Mouse (Mus musculus) intestine, embryonic 14.5 days (tissue): ENCODE results near the gene Nudt8. TPM values are rescaled to one million over a fixed set of nuclear protein-coding genes. Genes with fewer than 3 reads are reported as not detected.
"Not testable (repeated sequence)": the region's sequence is repeated elsewhere in the genome, so short reads cannot be mapped to it uniquely, and the experiment has no call there.

Experiments used
- ATAC-seq: fragments of 200-750 bp; cut with Nextera tagmentation; replicated peaks from 2 replicates; pipeline ENCODE4 v1.8.0; 2017; ENCODE audit warnings: low read depth, moderate number of reproducible peaks, moderate TSS enrichment, moderate library complexity; ENCODE audit not compliant: low FRiP score, low TSS enrichment
- DNase-seq: peaks from one replicate; pipeline ENCODE4 v3.0.0-alpha.2; 2018; ENCODE audit warnings: low spot score
- H3K27ac ChIP-seq: fragments of 300-500 bp; sonication (generic); 2 replicates; pipeline ENCODE4 v1.5.1; 2014; ENCODE audit warnings: low read depth, mild to moderate bottlenecking, control low read depth
- H3K27me3 ChIP-seq: fragments of 300-500 bp; sonication (generic); replicated peaks from 2 replicates; pipeline ENCODE4 v1.6.1; 2014; ENCODE audit warnings: low read length, control low read depth; ENCODE audit not compliant: control insufficient read depth, insufficient read depth
- H3K36me3 ChIP-seq: fragments of 300-500 bp; sonication (generic); 2 replicates; pipeline ENCODE4 v1.6.1; 2014; ENCODE audit warnings: low read length, control low read depth; ENCODE audit not compliant: control insufficient read depth, insufficient read depth
- H3K4me1 ChIP-seq: fragments of 300-500 bp; sonication (generic); replicated peaks from 2 replicates; pipeline ENCODE4 v1.6.1; 2014; ENCODE audit warnings: low read length, control low read depth, mixed read lengths; ENCODE audit not compliant: control insufficient read depth, insufficient read depth
- H3K4me2 ChIP-seq: fragments of 300-500 bp; sonication (generic); 2 replicates; pipeline ENCODE4 v1.6.1; 2014; ENCODE audit warnings: low read length
- H3K4me3 ChIP-seq: fragments of 300-500 bp; sonication (generic); 2 replicates; pipeline ENCODE4 v1.5.1; 2014; ENCODE audit warnings: low read depth, low read length, control low read depth, mixed read lengths
- H3K9ac ChIP-seq: fragments of 300-500 bp; sonication (generic); 2 replicates; pipeline ENCODE4 v1.6.1; 2014; ENCODE audit warnings: mild to moderate bottlenecking, low read length
- H3K9me3 ChIP-seq: fragments of 300-500 bp; sonication (generic); 2 replicates; pipeline ENCODE4 v1.6.1; 2016; ENCODE audit warnings: low read length, control low read depth; ENCODE audit not compliant: control insufficient read depth
- WGBS: fragments of 180-500 bp; shearing (Covaris S2); extraction: QIAGEN DNeasy Blood & Tissue Kit; methylation state at CpG from one replicate; pipeline ENCODE4 v1.1.7; 2014; 5-methylcytosine and 5-hydroxymethylcytosine counted together
- polyA plus RNA-seq: library from polyadenylated mRNA; unstranded; fragments of >200 nt; fragmentation: Nextera tagmentation; extraction: Ambion mirVana; gene quantifications from 2 replicates; pipeline ENCODE4 v1.2.1, GENCODE M21; 2014

Nudt8 gene
- polyA plus RNA-seq, 1 experiment from 2014 or later, result 42.7 TPM

- no peak for DNase-seq
- Histone ChIP-seq H3K36me3 (no peaks in the 10 kb centered on the region), H3K4me2 (no peak overlapping the region), H3K9ac (no peak overlapping the region), H3K27ac (no peak overlapping the region), H3K4me3 (no peak overlapping the region), H3K4me1 (no peaks in the 10 kb centered on the region), H3K9me3 (no peaks in the 10 kb centered on the region), H3K27me3 (no peaks in the 10 kb centered on the region)
- 78% methylated on average over 5 of the region's 5 CpGs for WGBS
- ATAC-seq, result no peak
These were observed 40.2 kb upstream of the Nudt8 start for GRCm38 (mm10) chr19:3960211-3960610.

DNA sequence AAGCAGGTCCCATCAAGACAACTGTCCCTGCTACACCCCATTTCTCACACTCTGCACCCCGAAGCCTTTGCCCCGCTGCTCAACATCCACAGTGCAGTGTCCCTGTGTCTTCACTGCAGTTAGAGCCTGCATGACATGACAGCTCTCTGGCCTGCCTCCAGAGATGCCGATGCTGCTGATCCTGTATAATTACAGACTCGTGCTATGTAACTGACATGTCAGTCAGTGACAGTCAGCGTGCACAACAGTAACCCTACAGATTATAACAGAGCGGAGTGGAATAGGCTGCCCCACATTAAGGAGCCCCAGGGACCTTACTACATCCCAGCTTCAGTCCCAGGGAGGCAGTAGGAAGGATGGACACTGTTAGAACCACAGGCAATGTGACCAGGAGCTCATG, 38.6 kb upstream of the Nudt8 start:
- DNase-seq, H3K4me1 ChIP-seq, H3K27ac ChIP-seq, H3K27me3 ChIP-seq, H3K36me3 ChIP-seq, H3K9me3 ChIP-seq, H3K9ac ChIP-seq, ATAC-seq, H3K4me2 ChIP-seq, H3K4me3 ChIP-seq: not testable (repeated sequence)
- WGBS, result 89% methylated on average over 6 of the region's 6 CpGs

DNA sequence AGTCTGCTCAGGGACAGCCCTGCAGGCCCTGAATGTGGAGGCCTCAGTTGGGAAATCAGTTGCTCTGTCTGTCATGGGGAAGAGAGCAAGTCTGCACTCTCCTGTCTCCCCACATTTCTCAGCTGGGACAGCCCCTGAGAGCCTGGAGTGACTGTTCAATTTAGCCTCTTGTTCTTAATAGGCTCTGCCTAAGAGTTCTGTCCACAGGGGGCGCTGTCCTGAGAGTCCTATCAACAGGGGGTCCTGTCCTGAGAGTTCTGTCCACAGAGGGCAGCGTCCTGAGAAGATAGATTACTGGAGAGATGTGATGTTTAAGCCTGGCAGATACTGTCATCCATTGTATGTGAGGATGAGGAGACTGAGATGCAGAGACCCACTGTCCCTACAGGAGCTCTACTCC, 37.9 kb upstream of the Nudt8 start:
- Histone ChIP-seq H3K4me2 (no peak overlapping the region), H3K27me3 (no peaks in the 10 kb centered on the region), H3K4me3 (no peak overlapping the region), H3K27ac (no peak overlapping the region), H3K4me1 (no peaks in the 10 kb centered on the region), H3K9me3 (no peaks in the 10 kb centered on the region), H3K36me3 (no peaks in the 10 kb centered on the region), H3K9ac (no peak overlapping the region)
- ATAC-seq (no peak), DNase-seq (no peak)
- 16% methylated on average over 2 of the region's 2 CpGs for WGBS

GRCm38 (mm10) chr19:3964030-3964429, 36.4 kb upstream of the Nudt8 start:
- no peaks in the 10 kb centered on the region for H3K4me1 ChIP-seq
- no peaks in the 10 kb centered on the region for H3K27me3 ChIP-seq
- H3K4me3 ChIP-seq, result no peak overlapping the region
- 76% methylated on average over 4 of the region's 4 CpGs for WGBS
- H3K4me2 ChIP-seq, result no peak overlapping the region
- no peak overlapping the region for H3K9ac ChIP-seq
- no peak overlapping the region for H3K27ac ChIP-seq
- H3K9me3 ChIP-seq, result no peaks in the 10 kb centered on the region
- no peaks in the 10 kb centered on the region for H3K36me3 ChIP-seq
- ATAC-seq, result no peak
- no peak for DNase-seq

GRCm38 (mm10) chr19:3966330-3967075, 33.9 kb upstream of the Nudt8 start:
- H3K4me1 ChIP-seq, result 0 out of 2 replicates have a peak, but pooled peaks cover 7% of the 10 kb centered on the region
- no peak overlapping the region for H3K27ac ChIP-seq
- no peak overlapping the region for H3K9ac ChIP-seq
- DNase-seq (no peak), ATAC-seq (no peak)
- H3K9me3 ChIP-seq, result no peaks in the 10 kb centered on the region
- WGBS, result 72% methylated on average over 11 of the region's 11 CpGs
- H3K36me3 ChIP-seq, result no peaks in the 10 kb centered on the region
- no peak overlapping the region for H3K4me3 ChIP-seq
- no peaks in the 10 kb centered on the region for H3K27me3 ChIP-seq
- H3K4me2 ChIP-seq, result no peak overlapping the region

DNA sequence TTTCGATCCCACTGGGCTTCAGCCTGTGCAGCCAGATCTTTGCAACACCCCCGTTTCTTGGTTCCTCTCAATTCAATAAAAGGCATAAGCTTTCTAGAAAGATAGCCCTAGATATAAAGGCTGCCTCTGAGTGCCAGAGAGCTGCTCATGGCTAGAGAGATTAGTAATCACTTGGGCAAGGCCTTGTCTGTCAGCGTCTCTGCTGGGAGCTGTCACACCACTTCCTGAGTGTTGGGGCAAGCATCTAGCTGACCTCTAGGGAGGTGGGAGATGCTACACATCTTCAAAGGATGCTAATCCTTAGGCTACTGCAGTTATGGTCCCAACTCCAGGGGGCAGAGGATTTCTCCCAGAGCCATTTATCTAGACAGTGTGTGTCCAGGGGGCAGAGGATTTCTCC, 33.1 kb upstream of the Nudt8 start:
- no peak overlapping the region for H3K27ac ChIP-seq
- ATAC-seq (no peak), DNase-seq (no peak)
- H3K36me3 ChIP-seq, result no peaks in the 10 kb centered on the region
- 0 out of 2 replicates have a peak, but pooled peaks cover 7% of the 10 kb centered on the region for H3K4me1 ChIP-seq
- H3K9me3 ChIP-seq, result no peaks in the 10 kb centered on the region
- H3K27me3 ChIP-seq, result no peaks in the 10 kb centered on the region
- no peak overlapping the region for H3K9ac ChIP-seq
- WGBS, result 55% methylated on average over 3 of the region's 3 CpGs
- no peak overlapping the region for H3K4me2 ChIP-seq
- no peak overlapping the region for H3K4me3 ChIP-seq

- 20% methylated on average over 9 of the region's 9 CpGs for WGBS
- Histone ChIP-seq H3K27ac (no peak within 1 kb of the TSS), H3K9ac (no peak within 1 kb of the TSS), H3K27me3 (no peaks in the 10 kb centered on the region), H3K4me2 (no peak within 1 kb of the TSS), H3K4me1 (0 out of 2 replicates have a peak, but pooled peaks cover 13% of the 10 kb centered on the region), H3K9me3 (no peaks in the 10 kb centered on the region), H3K4me3 (no peak within 1 kb of the TSS), H3K36me3 (no peaks in the 10 kb centered on the region)
- ATAC-seq (peak; percentile 64; the same call in 1 of the 2 replicates), DNase-seq (no peak)
These were observed 28.2 kb upstream of the Nudt8 start, which contains the start of gene Aldh3b2 for GRCm38 (mm10) chr19:3972229-3972628. Aldh3b2 (plus strand) TSS chr19:3972328.

DNA sequence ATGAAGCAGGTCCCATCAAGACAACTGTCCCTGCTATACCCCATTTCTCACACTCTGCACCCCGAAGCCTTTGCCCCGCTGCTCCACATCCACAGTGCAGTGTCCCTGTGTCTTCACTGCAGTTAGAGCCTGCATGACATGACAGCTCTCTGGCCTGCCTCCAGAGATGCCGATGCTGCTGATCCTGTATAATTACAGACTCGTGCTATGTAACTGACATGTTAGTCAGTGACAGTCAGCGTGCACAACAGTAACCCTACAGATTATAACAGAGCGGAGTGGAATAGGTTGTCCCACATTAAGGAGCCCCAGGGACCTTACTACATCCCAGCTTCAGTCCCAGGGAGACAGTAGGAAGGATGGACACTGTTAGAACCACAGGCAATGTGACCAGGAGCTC, 25.8 kb upstream of the Nudt8 start:
- not testable (repeated sequence) for H3K4me2 ChIP-seq, DNase-seq, H3K36me3 ChIP-seq, H3K27ac ChIP-seq, H3K27me3 ChIP-seq, H3K9ac ChIP-seq, H3K9me3 ChIP-seq, H3K4me3 ChIP-seq, ATAC-seq
- WGBS, result 89% methylated on average over 6 of the region's 6 CpGs
- 0 out of 2 replicates have a peak, but pooled peaks cover 12% of the 10 kb centered on the region for H3K4me1 ChIP-seq

- H3K9me3 ChIP-seq, result no peaks in the 10 kb centered on the region
- H3K4me2 ChIP-seq, result no peak overlapping the region
- DNase-seq (no peak), ATAC-seq (no peak)
- H3K27me3 ChIP-seq, result no peaks in the 10 kb centered on the region
- no peaks in the 10 kb centered on the region for H3K36me3 ChIP-seq
- no peak overlapping the region for H3K9ac ChIP-seq
- WGBS, result 67% methylated on average over 2 of the region's 2 CpGs
- no peak overlapping the region for H3K27ac ChIP-seq
- no peak overlapping the region for H3K4me3 ChIP-seq
- H3K4me1 ChIP-seq, result 0 out of 2 replicates have a peak, but pooled peaks cover 5% of the 10 kb centered on the region
These were observed 24.5 kb upstream of the Nudt8 start for GRCm38 (mm10) chr19:3975866-3976265.
